Mouse (Mus musculus) monocyte, adult 2 months (primary cell): ENCODE results near the gene Rhbdd3.
"Not testable (repeated sequence)": the region's sequence is repeated elsewhere in the genome, so short reads cannot be mapped to it uniquely, and the experiment has no call there.

Experiments
- DNase-seq, 2 experiments: peaks; one replicate each; pipeline ENCODE4 v3.0.0; 2022; ENCODE audit warnings: low spot score in 2 of 2, low read depth in 1 of 2

The Rhbdd3 gene

DNA sequence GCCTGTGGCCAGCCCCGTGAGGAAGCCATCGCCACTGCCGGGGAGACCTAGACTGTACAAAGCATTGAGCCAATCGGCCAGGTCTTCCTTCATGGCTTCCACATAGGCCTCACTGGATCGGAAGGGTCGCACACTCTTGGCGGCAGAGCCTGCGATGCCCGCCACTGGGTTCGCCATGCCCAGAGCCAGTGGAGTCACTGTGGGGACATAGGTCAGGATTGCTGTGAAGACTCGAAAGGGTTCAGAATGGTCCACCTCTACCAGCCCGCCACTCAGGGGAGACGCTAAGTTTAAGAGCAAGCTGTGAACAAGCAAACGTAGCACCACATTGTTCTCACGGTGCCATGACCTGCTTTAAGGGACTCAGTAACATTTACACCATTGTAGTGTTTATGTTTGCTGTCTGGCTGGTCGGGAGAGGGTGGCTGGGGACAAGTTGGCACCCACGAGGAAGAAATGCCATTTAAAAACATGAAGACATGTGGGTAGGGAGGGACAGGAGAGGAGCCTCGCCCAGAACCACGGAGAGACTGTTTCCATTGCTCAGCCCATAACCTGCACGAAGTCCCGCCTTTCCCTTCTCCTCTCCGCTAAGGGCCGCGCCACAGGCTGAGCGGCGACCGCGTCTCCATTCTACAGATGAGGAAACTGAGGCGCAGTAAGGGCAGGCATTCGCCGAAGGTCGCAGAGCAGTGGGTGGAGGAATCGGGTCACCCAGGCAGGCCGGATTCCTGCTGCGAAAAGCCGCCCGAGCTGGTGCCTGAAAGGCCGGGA lies 34.3 kb upstream of the Rhbdd3 start:
- no peak for DNase-seq

DNA sequence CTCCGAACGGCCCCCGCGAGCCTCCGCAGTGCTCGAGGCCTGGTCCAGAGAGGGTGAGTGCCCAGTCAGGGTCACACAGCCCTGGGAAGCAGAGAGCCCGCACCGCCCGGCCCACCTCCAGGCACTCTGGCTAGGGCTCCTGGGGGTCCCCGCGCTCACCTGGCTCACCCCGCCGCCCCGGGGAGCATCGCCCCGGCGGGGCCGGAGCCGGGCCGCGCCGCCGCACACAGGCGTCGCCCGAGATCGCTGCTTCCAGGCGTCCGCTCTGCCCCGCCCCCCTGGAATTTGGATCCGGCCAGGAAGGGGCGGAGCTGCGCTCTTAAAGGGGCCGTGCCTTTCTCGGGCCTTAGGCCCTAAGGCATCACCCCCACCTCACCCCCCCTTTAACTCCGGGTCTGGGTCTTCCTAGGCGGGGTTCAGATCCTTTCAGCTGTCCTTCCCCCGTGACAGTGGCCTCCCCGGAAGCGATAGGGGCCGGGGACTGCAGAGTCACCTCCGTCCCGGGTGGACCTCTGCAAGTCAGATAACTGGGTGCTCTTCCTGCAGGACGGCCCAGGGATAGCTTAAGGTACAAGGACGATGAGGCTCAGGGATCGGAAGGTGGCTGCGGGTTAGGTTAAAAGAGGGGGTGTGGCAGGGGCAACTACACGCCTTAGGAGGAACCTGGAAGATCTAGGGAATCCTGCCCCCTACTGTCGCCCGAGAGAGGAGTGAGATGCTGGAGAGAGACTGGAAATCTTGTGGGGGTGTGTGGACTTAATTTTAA lies 33.5 kb upstream of the Rhbdd3 start, which contains the start of gene Gas2l1:
Gene Gas2l1 (minus strand): TSS at position 272 of the 766 bp plus-strand sequence.
- DNase-seq: peak in 1 of 2 experiments; percentile 45

DNA sequence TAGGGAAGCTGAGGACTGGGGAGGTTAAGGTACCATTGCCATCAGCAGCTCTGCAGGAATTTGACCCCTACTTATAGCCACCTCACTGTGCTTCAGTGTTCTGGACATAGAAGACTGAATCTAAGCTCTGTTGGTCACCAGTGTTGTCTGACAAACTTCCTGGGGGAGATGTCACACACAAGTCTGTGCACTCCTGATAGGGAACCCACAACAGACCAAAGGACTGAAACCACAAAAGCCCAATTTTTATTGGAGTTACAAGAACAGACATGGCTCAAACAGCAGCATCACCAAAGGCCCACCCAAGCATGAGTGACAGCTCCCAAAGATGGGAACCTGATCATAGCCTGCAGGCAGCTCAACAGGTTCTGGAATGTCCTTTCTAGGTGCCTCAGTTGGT lies 31.7 kb upstream of the Rhbdd3 start:
- DNase-seq: no peak

DNA sequence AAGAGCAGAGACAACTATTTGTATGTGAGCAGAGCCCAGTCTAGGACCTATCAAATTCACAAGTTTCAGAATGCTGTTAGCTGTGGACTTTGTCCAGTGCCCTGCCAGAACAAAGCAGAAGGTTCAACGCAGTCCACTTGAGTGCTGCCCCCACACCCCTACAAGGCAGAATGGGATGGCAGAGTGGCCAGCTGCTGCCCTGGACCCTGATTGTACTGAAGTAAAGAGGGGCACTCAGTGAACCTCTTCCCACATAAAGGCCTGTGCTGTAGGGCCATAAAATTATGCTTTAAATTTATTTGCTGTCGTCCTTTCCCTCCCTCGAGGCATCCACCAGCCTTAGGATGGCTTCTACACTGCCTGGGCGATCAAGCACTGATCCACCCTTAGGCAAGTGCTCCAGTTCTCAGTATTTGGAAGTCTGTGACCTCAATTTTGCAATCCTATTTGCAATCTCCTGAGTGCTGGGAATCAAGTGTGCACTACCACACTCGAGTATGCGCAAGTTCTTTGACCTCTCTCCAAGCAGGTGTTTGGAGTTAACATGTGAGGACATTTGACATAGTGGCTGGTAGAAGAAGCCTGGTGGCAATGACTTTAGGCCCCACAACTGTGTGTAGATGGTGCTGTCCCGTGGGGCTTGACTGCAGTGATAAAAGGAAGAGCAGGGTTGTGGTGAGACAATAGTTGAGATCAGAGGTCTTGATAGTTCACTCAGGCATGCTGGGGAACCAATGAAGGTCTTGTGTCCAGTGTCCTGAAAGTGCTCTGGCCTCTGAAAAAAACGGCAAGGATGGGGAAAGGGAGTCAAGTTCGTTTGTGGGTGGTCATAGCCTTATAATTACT lies 30.4 kb upstream of the Rhbdd3 start:
- DNase-seq: no peak

DNA sequence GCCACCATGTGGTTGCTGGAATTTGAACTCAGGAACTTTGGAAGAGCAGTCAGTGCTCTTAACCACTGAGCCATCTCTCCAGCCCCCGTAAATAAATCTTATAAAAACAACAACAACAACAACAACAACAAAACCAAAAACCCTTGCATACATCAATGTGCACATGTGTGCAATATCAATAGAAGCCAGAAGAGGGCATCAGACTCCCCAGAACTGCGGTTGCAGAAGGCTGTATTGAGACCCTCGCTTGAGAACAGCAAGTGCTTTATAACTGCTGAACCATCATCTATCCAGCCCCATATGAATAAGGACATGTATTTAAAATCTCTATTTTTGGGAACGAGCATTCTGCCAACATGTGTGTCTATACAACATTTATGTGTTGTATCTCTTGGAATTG lies 23.8 kb upstream of the Rhbdd3 start:
- DNase-seq: no peak

DNA sequence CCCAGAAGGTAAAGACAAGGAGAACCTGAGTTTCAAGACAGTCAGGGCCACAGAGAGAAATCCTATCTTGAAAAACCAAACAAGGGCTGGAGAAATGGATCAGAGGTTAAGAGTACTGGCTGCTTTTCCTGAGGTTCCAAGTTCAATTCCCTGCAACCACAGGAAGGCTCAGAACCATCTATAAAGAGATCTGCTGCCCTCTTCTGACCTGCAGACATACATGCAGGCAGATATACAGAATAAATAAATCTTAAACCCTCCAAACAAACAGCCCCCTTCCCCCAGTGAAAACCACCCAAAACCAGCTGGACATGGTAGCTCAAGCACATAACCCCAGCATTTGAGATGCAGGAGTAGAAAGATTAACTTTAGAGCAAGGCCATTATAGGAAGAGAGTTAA lies 23.0 kb upstream of the Rhbdd3 start:
- DNase-seq: no peak

DNA sequence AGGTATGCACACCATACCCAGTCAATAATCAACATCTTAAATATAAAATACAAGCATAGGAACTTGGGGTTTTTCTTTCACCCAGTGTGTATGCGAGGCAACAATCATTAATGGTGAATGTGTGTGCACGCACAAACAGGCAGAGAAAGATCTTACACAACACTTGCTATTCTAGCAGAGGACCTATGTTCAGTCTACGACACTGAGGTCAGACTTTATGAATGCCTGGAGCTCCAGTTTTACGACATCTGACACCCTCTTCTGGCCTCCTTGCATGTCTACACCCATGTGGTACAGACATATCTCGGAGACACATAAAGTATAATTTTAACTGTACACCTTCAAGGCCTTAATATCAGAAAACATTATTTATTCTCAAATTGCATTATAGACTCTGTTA lies 21.9 kb upstream of the Rhbdd3 start:
- DNase-seq: not testable (repeated sequence)

DNA sequence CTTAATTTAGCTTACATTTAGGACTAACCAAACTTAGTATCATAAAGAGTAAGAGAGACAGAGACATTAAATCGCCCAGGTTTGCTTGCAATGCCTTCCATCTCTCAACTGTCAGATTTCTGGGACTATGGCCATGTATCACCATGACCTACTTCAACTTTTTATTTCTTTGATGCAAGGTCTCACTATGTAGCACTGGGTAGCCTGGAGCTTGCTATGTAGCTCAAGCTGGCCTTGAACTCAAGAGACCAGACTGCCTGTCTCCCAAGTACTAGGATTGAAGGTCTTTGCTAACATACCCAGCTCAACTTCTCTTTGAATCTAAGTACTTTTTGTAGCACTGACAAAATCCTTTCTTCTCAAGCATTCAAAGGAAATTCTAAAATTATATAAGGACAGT lies 9.6 kb upstream of the Rhbdd3 start:
- no peak for DNase-seq

DNA sequence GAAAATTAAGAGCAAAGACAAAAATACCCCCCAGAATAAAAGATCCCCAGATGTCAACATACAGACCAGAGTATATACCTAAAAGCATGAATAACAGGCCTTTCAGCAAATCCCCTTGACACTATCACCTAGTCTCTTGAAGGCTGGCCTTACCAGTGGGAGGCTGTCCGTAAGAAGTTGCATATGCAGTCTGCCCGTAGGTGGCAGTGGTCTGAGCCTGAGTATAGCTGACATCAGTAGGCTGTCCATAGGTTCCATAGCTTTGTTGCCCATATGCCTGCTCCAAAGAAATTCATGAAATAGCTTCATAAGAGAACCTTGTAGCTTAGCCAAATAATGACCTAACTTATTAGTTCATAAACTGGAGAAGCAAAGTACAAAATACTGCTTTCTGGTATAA lies 7.0 kb upstream of the Rhbdd3 start:
- no peak for DNase-seq

DNA sequence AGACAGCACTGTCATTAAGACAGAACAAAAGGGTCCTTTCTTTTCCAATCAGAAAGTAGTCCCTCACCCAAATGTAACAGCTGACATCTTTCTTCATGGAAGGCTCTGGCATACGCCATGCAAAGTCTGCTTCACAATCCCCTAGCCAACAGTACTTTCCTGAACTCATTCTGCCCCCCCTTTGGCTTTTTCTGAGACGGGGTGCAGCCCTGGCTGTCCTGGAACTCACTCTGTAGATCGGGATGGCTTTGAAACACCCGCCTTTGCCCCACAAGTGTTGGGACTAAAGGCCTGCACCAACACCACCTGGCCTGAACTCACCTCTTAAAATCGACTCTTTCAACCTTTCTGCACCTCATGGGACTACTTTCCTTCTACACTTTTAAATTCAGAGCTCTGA lies 2.8 kb upstream of the Rhbdd3 start:
- no peak for DNase-seq

DNA sequence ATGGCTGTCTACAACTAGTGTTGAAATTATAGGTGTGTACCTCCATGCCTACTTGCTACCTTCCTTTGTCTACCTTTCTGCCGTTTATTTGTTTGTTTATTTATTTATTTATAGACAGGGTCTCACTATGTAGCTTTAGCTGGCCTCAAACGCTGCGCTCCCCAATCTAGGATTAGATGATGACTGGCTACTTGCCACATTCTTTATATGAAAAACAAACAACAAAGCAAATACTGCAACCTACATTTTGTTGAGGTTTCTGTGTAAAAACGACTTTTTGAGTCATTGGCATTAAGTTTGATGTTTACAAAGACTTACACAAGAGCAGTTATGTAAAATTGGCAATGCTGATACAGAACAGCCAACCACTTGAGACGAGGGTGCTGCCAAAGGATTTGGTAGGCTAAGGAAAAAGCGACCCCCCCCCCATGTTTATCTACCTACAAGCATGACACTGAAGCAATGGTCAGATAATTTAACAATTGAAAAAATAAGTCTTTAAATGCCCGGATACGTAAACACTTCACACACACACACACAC lies 2.2 kb upstream of the Rhbdd3 start:
- DNase-seq: no peak

DNA sequence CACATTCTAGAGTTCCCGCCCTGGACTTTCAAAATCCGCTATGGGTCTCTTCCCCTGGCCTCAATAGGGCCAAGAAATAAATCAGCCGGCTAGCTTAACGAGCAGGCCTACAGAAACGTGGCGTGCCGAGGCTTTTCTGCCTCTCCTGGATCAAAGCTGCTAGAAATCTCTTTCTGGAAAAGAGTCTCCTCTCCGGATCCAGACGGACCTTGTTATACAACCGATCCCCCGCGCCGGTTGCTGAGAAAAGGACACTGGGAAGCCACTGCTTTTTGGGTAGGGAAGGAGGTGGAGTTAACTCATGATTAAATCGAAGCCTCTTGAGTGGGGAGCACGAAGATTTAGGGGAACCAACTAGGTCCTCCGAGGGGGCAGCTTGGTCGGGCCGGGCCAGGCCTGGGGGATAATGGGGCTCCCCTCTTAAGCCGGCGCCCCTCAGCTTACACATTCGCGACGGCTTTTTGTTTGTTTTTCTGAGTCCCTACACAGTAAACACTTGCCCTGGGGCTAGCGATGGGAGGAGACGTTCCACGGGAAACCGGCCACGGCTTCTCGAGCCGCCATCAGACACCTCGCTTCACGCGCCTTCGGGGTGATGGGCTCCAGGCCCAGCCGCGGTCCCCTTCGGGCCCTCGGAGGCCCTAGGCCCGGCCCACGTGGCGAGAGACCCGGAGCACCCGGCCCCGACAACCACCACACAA lies 541 bp upstream of the Rhbdd3 start:
- peak; percentile 6 to 29 for DNase-seq

DNA sequence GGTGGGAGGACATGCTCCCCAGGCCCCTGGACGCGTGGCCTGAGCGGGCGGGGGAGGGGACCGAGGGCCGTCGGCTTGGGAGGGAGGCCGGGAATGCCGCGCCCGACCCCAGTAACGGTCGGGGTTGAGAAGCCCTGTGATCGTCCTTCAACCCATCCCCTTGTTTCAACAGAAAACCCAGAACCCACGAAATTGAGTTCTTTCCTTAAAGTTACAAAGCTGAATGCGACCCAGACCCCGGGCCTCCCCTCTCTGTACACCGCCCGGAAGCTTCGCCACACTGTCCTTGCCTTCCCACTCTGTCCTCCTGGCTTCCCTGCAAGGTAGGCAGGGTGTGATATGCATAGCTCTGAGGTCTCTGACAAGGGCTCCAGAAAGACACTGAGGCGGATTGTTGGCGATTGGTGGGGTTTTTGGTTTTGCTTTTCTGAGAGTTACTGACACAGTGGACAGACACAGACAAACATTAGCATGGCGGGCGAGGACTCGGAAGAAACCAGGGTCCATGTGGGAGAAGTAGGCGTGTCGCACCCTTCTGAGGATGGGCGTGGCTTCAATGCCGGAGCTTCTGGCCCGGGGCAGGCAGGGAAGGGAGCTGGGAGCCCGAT lies 954 bp downstream of the Rhbdd3 start:
- DNase-seq: peak; percentile 59 to 70

DNA sequence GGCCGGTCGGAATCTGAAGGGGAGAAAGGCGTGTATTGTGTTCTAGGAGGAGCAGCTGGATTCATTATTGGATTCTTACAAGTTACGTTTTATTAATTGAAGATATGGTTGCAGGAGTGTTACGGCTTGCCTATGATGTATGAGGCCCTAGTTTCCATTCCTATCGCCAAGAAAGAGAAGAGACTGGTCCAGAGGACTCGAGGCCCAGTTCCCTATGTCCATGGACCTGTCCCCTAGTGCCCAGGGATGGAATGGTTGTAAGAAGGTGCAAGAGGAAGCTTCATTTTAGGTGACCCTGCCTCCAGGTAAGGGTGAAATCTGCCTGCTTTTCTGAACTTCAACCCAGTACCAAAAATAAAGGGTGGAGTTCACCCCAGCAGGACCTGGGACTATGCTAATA lies 1.6 kb downstream of the Rhbdd3 start:
- no peak for DNase-seq

DNA sequence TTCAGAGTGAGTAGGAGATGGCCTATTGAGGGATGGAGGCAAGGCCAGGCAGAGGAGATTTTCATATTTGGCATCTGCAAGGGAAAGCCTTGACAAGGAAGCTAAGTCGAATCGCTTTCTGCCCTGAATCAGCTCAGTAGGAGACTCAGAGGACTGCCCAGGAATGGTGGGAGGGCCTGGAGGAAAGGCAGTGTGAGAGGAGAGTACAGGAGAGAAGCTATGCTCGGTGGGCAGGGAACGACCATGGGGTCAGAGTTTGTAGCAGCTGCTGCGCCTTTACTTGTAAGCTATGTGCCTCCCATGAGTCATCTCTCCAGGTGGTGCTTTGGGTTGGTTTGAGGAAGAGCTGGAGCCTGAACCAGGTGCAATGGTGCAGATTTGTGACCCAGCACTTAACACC lies 2.1 kb downstream of the Rhbdd3 start:
- DNase-seq: no peak

DNA sequence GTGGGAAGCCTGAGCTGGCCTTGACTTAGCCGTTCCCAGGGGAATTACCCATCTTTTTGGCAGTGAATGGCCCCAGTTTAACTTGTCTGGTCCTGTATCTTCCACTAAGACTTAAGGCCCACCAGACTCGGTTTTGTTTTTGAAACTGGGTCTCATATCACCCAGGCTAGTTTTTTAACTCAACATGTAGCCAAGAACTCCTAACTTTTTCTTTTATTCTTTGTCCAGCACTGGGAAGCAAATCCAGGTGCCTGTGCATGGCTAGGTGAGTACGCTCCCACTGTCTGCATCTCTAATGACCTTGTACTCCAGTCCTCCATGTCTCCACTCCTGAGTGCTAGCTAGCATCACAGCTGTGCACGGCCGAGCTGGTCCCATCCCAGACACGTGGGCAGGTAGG lies 2.9 kb downstream of the Rhbdd3 start:
- DNase-seq: no peak

DNA sequence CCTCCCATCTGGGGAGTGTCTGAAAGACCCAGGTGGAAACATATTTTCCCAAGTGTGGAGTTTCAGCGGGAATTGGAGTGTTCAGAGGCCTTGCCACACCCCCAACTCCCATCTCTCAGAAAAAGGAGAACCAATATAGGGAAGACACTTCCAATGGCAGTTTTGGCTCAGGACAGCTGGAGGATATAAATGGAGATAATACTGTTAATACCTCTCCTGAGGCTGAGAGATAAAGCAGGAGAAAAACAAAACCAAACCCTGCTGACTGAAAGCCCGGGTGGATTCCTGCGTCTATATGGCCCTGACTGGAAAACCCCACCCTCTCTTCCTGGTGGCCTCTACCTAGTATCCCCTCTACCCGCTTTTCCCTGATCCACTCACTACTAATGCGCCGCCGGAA lies 3.7 kb downstream of the Rhbdd3 start:
- no peak for DNase-seq

DNA sequence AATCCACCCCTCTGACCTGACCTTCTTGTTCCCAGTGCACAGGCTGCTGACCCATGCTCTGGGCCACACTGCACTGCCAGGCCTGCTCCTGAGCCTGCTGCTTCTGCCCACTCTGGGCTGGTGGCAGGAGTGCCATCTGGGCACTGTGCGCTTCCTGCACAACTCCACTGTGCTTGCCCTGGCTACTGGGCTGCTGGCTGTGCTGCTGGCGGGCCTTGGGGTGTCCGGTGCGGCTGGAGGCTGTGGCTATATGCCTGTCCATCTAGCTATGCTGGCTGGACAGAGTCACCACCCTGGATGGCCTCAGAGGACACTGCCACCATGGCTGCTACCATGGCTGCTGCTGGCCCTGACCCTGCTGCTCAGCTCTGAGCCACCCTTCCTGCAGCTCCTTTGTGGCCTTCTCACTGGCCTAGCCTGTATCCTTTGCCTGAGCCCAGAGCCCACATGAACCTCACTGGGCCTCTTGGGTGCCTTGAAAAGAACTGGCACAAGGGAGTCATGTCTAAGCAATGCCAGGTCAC lies 5.3 kb downstream of the Rhbdd3 start:
- no peak for DNase-seq

DNA sequence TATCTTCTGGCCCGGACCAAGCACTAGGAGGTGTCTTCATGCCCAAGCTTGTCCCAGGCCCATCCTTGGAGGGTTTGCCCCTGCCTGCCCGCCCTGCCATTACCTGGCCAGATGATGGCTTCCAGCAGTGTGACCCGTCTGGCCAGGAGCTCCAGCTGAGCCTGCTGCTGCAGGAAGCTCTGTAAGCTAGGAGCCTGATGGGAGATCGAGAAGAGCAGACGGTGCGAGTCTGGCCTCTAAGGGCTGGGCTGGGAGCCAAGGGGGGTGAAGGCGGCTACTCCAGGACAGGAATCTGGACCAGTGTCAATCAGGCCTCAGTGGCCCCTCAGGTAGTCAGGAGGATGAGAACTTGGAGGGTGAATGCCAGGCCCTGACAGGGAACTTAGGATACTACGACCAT lies 10.7 kb downstream of the Rhbdd3 start:
- DNase-seq: no peak

DNA sequence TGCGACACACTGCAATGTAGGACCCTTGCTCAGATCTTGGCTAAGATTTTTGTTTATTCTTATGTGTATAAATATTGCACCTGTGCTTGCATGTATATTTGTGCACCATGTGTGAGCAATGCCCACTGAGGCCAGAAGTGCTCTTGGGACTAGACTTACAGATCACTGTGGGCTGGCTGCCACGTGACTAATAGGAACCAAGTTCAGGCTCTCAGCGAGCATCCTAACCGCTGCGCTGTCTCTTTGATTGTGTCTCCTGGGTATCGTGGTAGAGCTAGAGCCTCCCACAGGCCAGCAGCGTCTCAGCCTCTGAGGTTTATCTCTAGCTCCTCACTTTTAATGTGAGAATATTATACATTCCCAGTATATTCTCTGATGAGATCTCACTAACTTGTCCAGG lies 14.9 kb downstream of the Rhbdd3 start:
- no peak for DNase-seq
